Mouse (Mus musculus): ENCODE data around the gene Amh.

- no peak for TF ChIP-seq CTCF (IDR thresholded peaks at IDR 0.05; ENCODE audit: extremely low read depth, insufficient read depth, insufficient read length, insufficient replicate concordance)
- no peak for TF ChIP-seq POLR2A (IDR thresholded peaks at IDR 0.05; ENCODE audit: low read depth, low read length)
These were observed 27.9 kb upstream of the Amh start for GRCm38 (mm10) chr10:80777123-80777522.

Data from spleen, adult 2 months (tissue).